Mouse (Mus musculus) R1 (cell line): ENCODE data around the gene Aspdh.

Experiments
- DNase-seq: peaks from one replicate; pipeline ENCODE4 v3.0.0-alpha.2; 2018; ENCODE audit warnings: low read depth, low spot score

Gene Aspdh

GRCm38 (mm10) chr7:44497361-44498055 lies 32.3 kb downstream of the Aspdh start:
- peak; percentile 48 for DNase-seq

GRCm38 (mm10) chr7:44498922-44499321 lies 33.7 kb downstream of the Aspdh start:
- DNase-seq: no peak

- DNase-seq: peak; percentile 34
Observed at GRCm38 (mm10) chr7:44500046-44500445, 34.9 kb downstream of the Aspdh start.

GRCm38 (mm10) chr7:44501563-44502115 lies 36.4 kb downstream of the Aspdh start:
- DNase-seq: peak; percentile 79

- no peak for DNase-seq
Observed at GRCm38 (mm10) chr7:44507491-44507890, 42.3 kb downstream of the Aspdh start.
